In the genomic region with DNA sequence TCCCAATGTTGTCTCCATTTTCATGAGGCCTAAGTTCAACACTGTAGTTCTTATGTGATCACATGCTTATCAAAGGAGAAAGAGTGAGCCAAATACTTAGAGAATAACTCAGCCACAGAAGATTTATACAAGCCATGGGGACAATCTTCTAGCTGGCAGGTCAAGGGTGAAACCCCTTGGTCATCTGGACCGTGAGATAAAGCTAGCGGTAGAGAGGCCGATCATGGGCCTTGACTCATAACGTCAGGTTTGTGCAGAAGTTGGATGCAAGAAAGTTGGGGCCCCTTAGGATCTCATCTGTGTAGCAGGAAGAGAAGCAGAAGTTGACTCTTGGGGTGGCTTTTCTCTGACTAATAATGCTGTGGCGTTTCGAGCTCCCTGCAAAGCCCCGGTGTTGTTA, we compare ENCODE assay signal across 15 mouse cellular contexts.
"Had no signal": no experiment of that assay in that cellular context is flagged by ENCODE, and none has a peak within 500 bp of the region (broad histone marks: within the 10 kb centered on the region; RNA-seq: fewer than 3 reads in every experiment).

No protein-coding gene starts in this region.

- ATAC-seq: midbrain, embryonic 15.5 days had no signal

- H3K36me3 ChIP-seq: kidney, embryonic 15.5 days; limb, embryonic 10.5 days; lung, embryonic 15.5 days; midbrain, embryonic 15.5 days; neural tube, embryonic 13.5 days had no signal

- H3K9me3 ChIP-seq: kidney, embryonic 15.5 days; limb, embryonic 10.5 days; lung, embryonic 15.5 days; midbrain, embryonic 15.5 days; neural tube, embryonic 13.5 days had no signal

- H3K27ac ChIP-seq: kidney, embryonic 15.5 days; left cerebral cortex, adult 2 months; limb, embryonic 10.5 days; lung, embryonic 15.5 days; macrophage; midbrain, embryonic 15.5 days; neural tube, embryonic 13.5 days had no signal

- DNase-seq: kidney, adult 2 months; kidney, postnatal 14 days; lung, postnatal 14 days; right cerebral cortex, adult 18-20 months; right cerebral cortex, postnatal 25 days; thymus, postnatal 36 days had no signal

- H3K4me3 ChIP-seq: kidney, embryonic 15.5 days; left cerebral cortex, adult 2 months; limb, embryonic 10.5 days; lung, embryonic 15.5 days; megakaryocyte, embryonic 14.5 days; midbrain, embryonic 15.5 days; neural tube, embryonic 13.5 days had no signal

- H3K4me2 ChIP-seq: kidney, embryonic 15.5 days; lung, embryonic 15.5 days; midbrain, embryonic 11.5 days; midbrain, embryonic 15.5 days; neural tube, embryonic 13.5 days had no signal

- H3K4me1 ChIP-seq: kidney, embryonic 15.5 days; lung, embryonic 15.5 days; megakaryocyte, embryonic 14.5 days had no signal

- H3K27me3 ChIP-seq: kidney, embryonic 15.5 days; lung, embryonic 15.5 days; megakaryocyte, embryonic 14.5 days; midbrain, embryonic 15.5 days; neural tube, embryonic 13.5 days had no signal

- H3K9ac ChIP-seq: kidney, embryonic 15.5 days; lung, embryonic 15.5 days; midbrain, embryonic 15.5 days; neural tube, embryonic 13.5 days had no signal
